Mouse (Mus musculus) ES-Bruce4 (cell line): ENCODE measurements around the gene Pik3r1.
A peak's percentile ranks its signal among the peaks of the same experiment; 100 is the strongest.

ENCODE experiments used
- CTCF ChIP-seq: IDR thresholded peaks from one replicate; pipeline ENCODE4 v1.8.1; 2011; ENCODE audit warnings: low read depth, low read length
- EP300 ChIP-seq: IDR thresholded peaks from 2 replicates; pipeline ENCODE4 v1.6.1; 2011; ENCODE audit warnings: low read depth, low read length; ENCODE audit not compliant: insufficient read depth
- POLR2A ChIP-seq: IDR thresholded peaks from one replicate; pipeline ENCODE4 v1.8.1; 2011; ENCODE audit warnings: low read length; ENCODE audit not compliant: insufficient read depth

DNA sequence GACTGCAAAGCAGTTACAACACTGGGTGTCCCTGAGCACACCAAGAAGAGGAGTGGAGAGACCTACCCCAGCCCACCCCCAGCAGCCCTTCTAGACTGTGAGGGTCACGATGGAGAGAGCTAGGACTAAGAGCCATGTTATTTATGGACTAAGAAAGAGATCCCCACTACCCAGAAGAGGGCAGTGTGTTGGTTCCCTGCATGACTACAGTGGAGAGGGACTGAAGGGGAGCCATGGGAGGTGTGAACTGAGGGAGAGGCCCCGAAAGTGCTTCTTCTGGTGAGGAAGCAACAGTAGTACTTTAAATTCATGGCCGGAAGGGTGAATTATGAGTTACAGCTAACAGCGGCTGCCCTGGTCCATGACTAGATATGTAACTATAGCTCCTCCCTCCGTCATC, 4.9 kb downstream of the Pik3r1 start:
- TF ChIP-seq CTCF: peak; percentile 7
- no peak for TF ChIP-seq POLR2A
- no peak for TF ChIP-seq EP300
